Mouse (Mus musculus): ENCODE measurements around the gene Clasrp. TPM values are rescaled to one million over a fixed set of nuclear protein-coding genes. Genes with fewer than 3 reads are reported as not detected.
"Not testable (repeated sequence)": the region's sequence is repeated elsewhere in the genome, so short reads cannot be mapped to it uniquely, and the experiment has no call there.

The Clasrp gene
- polyA plus RNA-seq, 1 experiment = 240 TPM

DNA sequence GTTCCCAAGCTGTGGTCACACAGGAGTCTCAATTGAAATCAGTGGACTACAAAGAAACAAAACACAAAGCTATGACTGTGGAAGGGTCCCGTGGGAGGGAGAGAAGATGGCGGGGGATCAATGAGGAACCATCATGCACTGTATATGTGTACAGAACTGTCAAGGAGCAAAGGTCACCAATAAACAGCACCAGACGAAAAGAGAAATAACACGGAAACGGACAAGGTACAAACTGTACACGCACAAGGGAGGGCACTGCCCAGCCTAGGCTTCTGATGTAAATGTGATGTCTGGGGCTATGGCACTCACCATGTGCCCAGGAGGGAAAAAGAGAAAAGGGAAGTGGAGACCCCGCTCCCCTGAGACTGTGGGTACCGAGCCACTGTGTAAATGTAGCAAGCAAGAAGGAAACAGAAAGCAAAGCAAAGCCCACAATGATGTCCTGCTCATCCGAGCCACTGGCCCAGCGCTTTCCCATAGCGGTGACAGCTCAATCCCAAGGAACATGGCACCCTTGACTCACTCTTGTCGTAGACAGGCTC, 10.8 kb upstream of the Clasrp start:
- Histone ChIP-seq H3K27ac (ENCODE audit: control insufficient read depth, insufficient read depth, low read length) (no peak overlapping the region), H3K4me1 (replicated peaks; ENCODE audit: control insufficient read depth, insufficient read depth, low read length) (no peaks in the 10 kb centered on the region), H3K27me3 (ENCODE audit: control insufficient read depth, insufficient read depth, low read length) (no peaks in the 10 kb centered on the region), H3K36me3 (ENCODE audit: control insufficient read depth, insufficient read depth, low read length) (no peaks in the 10 kb centered on the region), H3K4me3 (ENCODE audit: control insufficient read depth, insufficient read depth, low read length) (no peak overlapping the region)
- no peak for TF ChIP-seq CTCF (IDR thresholded peaks at IDR 0.05; ENCODE audit: borderline replicate concordance, control insufficient read depth, extremely low read depth, insufficient read depth, low read length, poor library complexity)
- no peak for TF ChIP-seq POLR2A (IDR thresholded peaks at IDR 0.05; ENCODE audit: control insufficient read depth, extremely low read depth, insufficient read depth, low read length, poor library complexity)
- DNase-seq = no peak
- WGBS = 79% methylated on average over 12 of the region's 12 CpGs

DNA sequence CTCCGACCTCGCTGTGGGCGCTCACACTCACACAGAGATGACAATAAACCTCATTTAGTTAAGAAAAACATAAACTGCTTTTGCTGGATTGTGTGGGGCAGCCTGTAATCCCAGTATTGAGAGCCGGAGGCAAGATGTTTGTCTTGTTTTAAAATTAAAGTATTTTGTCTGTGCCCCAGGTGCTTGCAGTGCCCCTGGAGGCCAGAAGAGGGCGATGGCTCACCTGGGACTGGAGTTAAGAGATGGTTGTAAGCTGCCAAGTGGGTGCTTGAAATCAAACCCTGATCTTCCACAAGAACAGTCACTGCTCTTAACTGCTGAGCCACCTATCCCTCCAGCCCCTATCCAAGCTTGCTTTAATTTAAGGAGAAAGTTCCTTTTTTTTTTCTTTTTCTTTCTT, 6.7 kb upstream of the Clasrp start:
- Histone ChIP-seq H3K27ac (ENCODE audit: control insufficient read depth, insufficient read depth, low read length) (no peak overlapping the region), H3K4me1 (replicated peaks; ENCODE audit: control insufficient read depth, insufficient read depth, low read length) (no peaks in the 10 kb centered on the region), H3K4me3 (ENCODE audit: control insufficient read depth, insufficient read depth, low read length) (no peak overlapping the region), H3K36me3 (ENCODE audit: control insufficient read depth, insufficient read depth, low read length) (no peaks in the 10 kb centered on the region), H3K27me3 (ENCODE audit: control insufficient read depth, insufficient read depth, low read length) (no peaks in the 10 kb centered on the region)
- TF ChIP-seq POLR2A (IDR thresholded peaks at IDR 0.05; ENCODE audit: control insufficient read depth, extremely low read depth, insufficient read depth, low read length, poor library complexity) (no peak), CTCF (IDR thresholded peaks at IDR 0.05; ENCODE audit: borderline replicate concordance, control insufficient read depth, extremely low read depth, insufficient read depth, low read length, poor library complexity) (no peak)
- no peak for DNase-seq
- 85% methylated on average over 5 of the region's 5 CpGs for WGBS

DNA sequence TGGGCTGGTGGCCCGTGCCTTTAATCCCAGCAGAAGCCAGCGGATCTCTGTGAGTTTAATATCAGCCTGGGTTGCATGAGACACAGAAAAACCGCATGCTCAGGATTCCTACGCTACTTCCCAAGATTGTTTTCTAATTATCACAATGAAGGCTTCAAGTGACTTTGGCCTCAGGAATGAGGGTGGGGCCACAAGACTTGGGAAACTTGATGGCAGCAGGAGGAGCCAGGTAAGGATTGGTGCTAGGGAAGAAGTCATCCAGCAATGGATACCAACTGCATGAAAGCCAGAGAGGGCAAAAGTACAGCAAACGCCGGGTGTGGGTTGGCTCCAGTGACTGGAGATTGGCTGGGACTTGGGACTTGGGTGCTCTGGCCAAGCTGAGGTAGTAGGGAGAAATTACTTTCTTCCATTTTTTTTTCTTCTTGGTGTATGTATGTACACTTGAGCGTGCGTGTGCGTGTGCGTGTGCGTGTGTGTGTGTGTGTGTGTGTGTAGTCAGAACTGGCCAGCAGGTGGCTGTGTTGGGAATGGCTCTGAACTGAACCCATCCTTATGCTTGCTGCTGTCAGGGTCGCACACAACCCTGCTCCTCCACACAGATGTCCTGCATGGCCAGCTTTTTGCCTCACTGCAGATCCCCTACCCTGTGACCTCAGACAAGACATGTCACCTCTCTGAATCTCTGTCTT, 5.5 kb upstream of the Clasrp start:
- DNase-seq = no peak
- WGBS = 96% methylated on average over 12 of the region's 12 CpGs
- Histone ChIP-seq H3K36me3 (ENCODE audit: control insufficient read depth, insufficient read depth, low read length) (no peaks in the 10 kb centered on the region), H3K27ac (ENCODE audit: control insufficient read depth, insufficient read depth, low read length) (no peak overlapping the region), H3K4me3 (ENCODE audit: control insufficient read depth, insufficient read depth, low read length) (no peak overlapping the region), H3K27me3 (ENCODE audit: control insufficient read depth, insufficient read depth, low read length) (no peaks in the 10 kb centered on the region), H3K4me1 (replicated peaks; ENCODE audit: control insufficient read depth, insufficient read depth, low read length) (no peaks in the 10 kb centered on the region)
- TF ChIP-seq CTCF (IDR thresholded peaks at IDR 0.05; ENCODE audit: borderline replicate concordance, control insufficient read depth, extremely low read depth, insufficient read depth, low read length, poor library complexity) = no peak
- no peak for TF ChIP-seq POLR2A (IDR thresholded peaks at IDR 0.05; ENCODE audit: control insufficient read depth, extremely low read depth, insufficient read depth, low read length, poor library complexity)

DNA sequence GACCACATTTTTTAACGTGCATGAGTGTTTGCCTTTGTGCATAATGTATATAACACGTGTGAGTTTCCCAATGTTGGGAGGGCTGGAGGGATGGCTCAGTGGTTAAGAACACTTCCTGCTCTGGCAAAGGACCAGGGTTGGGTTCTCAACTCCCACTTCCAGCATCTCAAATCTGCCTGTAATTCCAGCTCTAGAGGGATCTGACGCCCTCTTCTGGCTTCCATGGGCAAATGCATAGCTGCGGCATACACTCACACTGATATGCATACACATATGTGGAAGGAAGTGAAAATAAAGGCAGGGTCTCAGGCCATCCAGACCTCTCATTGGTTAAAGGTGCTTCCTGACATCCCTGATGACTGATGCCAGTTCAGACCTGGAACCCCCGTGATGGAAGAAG, 3.0 kb upstream of the Clasrp start:
- TF ChIP-seq CTCF (IDR thresholded peaks at IDR 0.05; ENCODE audit: borderline replicate concordance, control insufficient read depth, extremely low read depth, insufficient read depth, low read length, poor library complexity) = no peak
- TF ChIP-seq POLR2A (IDR thresholded peaks at IDR 0.05; ENCODE audit: control insufficient read depth, extremely low read depth, insufficient read depth, low read length, poor library complexity) = no peak
- WGBS = 93% methylated on average over 5 of the region's 5 CpGs
- Histone ChIP-seq H3K27me3 (ENCODE audit: control insufficient read depth, insufficient read depth, low read length) (no peaks in the 10 kb centered on the region), H3K36me3 (ENCODE audit: control insufficient read depth, insufficient read depth, low read length) (no peaks in the 10 kb centered on the region), H3K4me3 (ENCODE audit: control insufficient read depth, insufficient read depth, low read length) (no peak overlapping the region), H3K4me1 (replicated peaks; ENCODE audit: control insufficient read depth, insufficient read depth, low read length) (peaks cover 8% of the 10 kb centered on the region), H3K27ac (ENCODE audit: control insufficient read depth, insufficient read depth, low read length) (no peak overlapping the region)
- DNase-seq = no peak

DNA sequence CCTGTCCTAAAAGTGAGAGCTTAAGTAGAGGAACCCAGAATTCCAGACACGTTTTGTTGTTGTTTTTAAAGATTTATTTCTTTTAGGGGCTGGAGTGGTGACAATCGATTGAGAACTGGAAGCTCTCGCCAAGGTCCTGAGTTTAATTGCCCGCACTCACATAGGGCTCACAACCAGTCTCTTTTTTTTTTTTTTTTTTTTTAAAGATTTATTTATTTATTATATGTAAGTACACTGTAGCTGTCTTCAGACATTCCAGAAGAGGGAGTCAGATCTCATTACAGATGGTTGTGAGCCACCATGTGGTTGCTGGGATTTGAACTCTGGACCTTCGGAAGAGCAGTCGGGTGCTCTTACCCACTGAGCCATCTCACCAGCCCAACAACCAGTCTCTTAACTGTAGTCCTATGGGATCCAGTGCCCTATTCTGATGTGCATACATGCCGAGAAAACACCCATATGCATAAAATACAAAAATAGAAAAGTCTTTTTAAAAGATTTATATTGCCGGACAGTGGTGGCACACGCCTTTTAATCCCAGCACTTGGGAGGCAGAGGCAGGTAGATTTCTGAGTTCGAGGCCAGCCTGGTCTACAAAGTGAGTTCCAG, 424 bp upstream of the Clasrp start:
- peaks cover 11% of the 10 kb centered on the region for H3K4me1 ChIP-seq (replicated peaks; ENCODE audit: control insufficient read depth, insufficient read depth, low read length)
- not testable (repeated sequence) for H3K27me3 ChIP-seq (ENCODE audit: control insufficient read depth, insufficient read depth, low read length); H3K27ac ChIP-seq (ENCODE audit: control insufficient read depth, insufficient read depth, low read length); H3K36me3 ChIP-seq (ENCODE audit: control insufficient read depth, insufficient read depth, low read length); H3K4me3 ChIP-seq (ENCODE audit: control insufficient read depth, insufficient read depth, low read length); DNase-seq
- WGBS = 63% methylated on average over 10 of the region's 10 CpGs

DNA sequence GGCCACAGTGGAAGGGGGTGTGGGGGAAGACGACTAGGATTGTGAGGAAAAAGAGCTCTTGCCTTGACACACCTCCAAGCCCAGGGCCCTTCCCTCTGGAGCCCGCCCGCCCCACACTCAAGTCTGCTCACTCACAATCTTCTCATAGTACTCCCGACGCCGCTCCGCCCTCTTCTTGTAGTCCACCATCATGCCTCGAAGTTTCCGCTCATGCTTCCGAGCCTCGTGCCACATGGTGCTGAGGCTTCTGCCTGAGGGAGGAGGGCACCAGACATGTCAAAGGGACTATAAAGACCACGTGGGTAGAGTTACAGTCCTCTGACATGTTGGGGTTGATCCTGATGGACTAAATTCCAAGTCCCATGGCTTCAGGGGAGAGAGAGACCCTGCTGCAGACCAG, 1.2 kb downstream of the Clasrp start:
- Histone ChIP-seq H3K4me1 (replicated peaks; ENCODE audit: control insufficient read depth, insufficient read depth, low read length) (peaks cover 11% of the 10 kb centered on the region), H3K27ac (ENCODE audit: control insufficient read depth, insufficient read depth, low read length) (no peak overlapping the region), H3K36me3 (ENCODE audit: control insufficient read depth, insufficient read depth, low read length) (no peaks in the 10 kb centered on the region), H3K4me3 (ENCODE audit: control insufficient read depth, insufficient read depth, low read length) (no peak overlapping the region), H3K27me3 (ENCODE audit: control insufficient read depth, insufficient read depth, low read length) (no peaks in the 10 kb centered on the region)
- 87% methylated on average over 12 of the region's 12 CpGs for WGBS
- TF ChIP-seq CTCF (IDR thresholded peaks at IDR 0.05; ENCODE audit: borderline replicate concordance, control insufficient read depth, extremely low read depth, insufficient read depth, low read length, poor library complexity) (no peak), POLR2A (IDR thresholded peaks at IDR 0.05; ENCODE audit: control insufficient read depth, extremely low read depth, insufficient read depth, low read length, poor library complexity) (no peak)
- no peak for DNase-seq
